Mouse (Mus musculus) layer of hippocampus, postnatal 10 days (tissue): ENCODE results near the gene Dctn2. TPM values are rescaled to one million over a fixed set of nuclear protein-coding genes. Genes with fewer than 3 reads are reported as not detected.
A peak's percentile ranks its signal among the peaks of the same experiment; 100 is the strongest.
"Not testable (repeated sequence)": the region's sequence is repeated elsewhere in the genome, so short reads cannot be mapped to it uniquely, and the experiment has no call there.

Source experiments
- DNase-seq, 2 experiments: peaks; one replicate each; pipeline ENCODE4 v3.0.0; 2021; ENCODE audit warnings: low spot score in 2 of 2
- total RNA-seq, 2 experiments: library from RNA; stranded (reverse); gene quantifications; 2 replicates each; pipeline ENCODE4 v1.2.3; 2021

Dctn2 gene
- total RNA-seq, 2 experiments from 2014 or later: 312 to 315 TPM

DNA sequence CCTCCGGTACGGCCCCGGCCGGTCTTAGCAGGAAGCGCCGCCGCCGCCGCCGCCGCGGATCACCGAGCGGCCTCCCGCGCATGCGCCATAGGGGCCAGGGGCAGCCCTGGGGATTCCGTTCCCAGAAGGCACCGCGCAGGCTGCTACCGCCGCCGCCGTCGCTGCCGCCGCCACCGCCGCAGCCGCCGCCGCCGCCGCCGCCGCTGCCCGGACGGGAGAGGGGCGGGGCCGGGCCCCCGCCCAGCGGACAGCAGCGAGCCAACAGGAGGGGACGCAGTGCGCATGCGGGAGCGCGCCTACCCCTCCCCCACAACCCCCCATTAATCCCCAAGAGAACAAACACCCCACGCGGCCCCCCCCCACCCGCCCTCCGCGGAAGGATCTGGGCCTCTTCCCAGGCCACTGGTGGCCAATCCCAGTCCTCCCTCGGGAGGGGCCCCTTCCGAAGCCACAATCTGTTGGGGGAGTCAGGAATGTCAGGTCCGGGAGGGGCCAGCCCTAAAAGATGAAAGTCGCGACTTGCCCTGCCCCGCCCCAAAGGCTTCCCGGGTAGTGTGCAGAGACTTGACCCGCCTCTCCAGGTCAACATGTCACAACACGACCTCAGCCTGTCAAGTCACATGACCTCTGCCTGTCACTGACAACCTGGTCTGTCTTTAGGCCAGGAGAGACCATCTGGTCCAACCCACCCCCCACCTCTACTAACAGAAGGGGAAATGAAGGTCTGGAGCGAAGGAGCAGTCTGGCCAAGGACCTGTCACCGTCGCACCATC, 22.8 kb downstream of the Dctn2 start, which contains the start of gene Mbd6:
Gene Mbd6 (minus strand): TSS at position 219 of the 773 bp plus-strand sequence.
- peak; percentile 85 to 89 for DNase-seq

DNA sequence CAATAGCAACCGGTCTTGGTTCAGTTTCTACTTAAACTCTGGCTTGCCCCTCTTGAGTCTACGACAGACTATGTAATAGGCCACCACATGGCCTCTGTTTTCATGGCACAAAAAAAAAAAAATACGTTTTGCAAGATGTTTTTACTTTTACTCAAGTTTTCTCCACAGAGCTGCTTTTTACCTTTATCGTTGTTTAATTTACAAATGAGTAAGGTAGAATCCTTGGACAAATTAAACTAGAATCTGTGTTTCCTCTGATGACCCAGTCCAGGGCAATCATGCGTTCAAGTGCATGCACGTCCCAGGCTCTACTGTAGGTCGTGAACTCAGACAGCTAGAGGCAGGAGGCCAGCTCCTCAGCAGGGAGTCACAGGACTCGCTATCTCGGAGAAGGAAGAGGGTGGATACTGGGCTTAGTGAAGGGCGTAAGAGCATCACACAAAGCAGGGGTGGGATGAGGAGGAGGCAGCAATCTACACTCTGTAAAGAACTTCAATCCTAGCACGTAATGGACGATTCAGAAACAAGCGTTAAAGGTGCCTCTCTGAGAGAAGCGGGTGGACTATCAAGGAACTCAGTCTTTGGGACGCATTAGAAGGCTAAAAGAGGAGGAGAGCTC, 23.5 kb downstream of the Dctn2 start:
- DNase-seq: peak in 1 of 2 experiments; percentile 47

DNA sequence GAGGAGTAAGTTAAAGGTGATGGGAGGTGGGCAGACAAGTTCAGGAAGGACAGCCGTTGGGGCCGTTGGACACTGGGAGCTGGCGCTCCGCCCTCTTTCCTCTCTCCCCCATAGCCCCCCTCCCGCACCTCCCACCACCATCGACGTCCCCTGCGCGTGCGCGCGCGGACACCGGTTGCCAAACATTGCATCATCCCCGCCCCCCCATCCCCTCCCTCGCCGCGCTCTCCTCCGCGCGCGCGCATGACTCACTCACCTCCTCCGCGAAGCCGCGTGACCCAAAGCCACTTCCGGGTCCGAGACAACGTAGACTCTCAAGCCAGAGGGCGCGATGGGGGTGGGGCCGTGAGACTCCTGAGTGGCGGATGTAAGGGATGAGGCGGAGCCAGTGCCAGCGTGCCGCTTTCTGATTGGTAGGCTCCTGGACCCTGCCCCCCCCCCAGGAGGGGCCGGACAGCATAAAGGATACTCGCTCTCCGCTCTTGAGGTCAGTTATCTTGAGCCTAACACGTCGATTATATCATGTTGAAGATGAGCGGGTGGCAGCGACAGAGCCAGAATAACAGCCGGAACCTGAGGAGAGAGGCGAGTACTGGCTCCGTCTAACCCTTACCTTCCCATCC, 24.2 kb downstream of the Dctn2 start:
- peak; percentile 99 to 100 for DNase-seq

DNA sequence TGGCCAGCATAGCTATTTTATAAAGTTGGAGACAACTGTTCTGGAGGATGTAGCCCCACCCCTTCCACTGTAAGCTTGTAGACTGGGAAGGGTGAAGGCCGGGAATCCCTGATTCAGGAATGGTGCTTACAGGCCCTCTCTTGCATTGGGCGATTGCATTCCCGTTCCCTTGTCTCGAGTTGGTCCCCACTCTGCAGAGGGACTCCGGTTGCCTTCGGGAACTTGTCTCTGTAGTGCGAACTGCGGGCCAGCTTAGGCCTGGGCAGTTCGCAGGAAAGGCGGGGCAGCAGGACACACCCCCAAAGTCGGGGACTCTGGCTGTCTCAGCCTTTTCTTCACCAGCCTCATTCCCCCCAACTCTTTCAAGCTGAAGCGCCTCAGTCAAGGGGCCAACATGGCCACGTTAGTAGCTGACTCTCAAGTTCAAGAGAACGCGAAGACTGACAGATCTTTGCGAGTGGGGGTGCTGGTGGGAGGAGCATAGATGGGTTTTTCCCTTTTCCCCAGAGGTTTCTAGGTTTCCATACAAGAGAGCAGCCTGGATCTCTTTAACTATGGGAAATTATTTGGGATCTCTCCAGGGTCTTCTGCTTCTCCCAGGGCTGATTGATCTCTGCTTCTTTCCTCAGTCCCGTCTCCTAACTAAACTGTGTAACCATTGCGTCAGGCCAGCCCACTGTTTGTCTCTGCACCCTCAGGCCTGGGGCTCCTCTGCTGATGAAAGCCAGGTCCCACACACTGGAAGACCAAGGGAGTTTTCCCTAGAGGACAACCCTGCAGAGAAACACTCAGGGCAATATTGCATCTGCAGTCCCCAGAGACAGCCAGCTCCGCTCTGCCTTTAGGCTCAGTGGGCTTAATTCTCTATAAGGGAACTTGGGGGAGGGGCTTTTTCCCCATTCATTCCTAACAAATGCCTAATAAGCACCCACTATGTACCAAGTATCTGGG, 25.0 kb downstream of the Dctn2 start:
- DNase-seq: peak; percentile 53 to 62

DNA sequence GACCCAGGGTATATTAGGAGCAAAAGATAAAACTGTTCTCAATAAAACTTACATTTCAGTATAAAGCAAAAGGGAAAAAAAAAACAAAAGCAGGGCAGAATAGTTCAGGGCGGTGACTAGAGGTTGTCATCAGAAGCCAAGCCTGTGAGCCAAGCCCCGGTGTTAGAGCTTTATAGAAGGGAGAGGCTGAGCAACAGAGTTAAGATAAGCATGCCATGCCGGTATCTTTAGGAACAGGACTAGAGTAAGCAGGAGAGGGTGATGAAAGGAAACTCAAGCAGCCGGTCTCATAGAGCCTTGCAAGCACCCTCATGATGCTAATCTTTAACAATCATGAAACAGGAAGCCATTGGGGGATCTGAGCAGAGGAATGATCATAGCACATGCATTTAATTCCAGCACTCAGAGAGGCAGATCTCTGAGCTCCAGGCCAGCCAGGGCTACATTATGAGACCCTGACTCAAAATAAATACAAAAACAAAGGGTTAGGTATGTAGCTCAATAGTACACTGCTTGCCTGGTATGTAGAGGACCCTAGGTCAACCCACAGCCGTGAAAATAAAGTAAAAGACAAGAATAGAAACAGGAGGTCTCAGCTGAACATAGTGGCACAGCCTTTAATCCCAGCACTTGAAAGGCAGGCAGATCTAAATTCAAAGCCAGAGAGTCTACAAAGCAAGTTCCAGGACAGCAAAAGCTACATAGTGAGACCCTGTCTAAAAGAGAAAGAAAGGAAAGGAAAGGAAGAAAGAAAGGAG, 25.9 kb downstream of the Dctn2 start:
- no peak for DNase-seq

DNA sequence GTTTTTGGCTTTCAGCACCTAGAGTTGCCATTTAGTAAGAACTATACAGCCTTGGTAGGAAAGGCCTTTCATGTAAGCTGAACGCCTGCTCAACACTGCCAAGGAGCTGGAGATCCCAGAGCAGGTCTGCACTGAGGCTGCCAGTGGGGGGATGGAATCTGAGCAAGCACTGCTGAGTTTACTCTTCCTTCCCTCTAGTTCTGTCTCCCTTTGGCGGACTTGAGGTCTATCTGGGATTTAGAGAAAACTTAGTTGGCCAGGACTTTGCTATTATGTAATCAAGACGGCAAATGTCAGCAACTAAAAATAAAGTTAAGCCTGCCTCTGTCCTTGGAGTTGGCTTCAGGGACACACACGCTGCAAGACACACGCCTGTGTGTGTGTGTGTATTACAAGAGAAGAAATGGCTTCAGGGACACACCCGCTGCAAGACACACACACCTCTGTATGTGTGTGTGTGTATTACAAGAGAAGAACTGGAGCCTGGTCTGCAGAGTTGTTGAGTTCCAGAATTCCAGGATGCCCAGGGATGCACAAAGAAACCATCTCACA, 26.9 kb downstream of the Dctn2 start:
- DNase-seq: no peak

DNA sequence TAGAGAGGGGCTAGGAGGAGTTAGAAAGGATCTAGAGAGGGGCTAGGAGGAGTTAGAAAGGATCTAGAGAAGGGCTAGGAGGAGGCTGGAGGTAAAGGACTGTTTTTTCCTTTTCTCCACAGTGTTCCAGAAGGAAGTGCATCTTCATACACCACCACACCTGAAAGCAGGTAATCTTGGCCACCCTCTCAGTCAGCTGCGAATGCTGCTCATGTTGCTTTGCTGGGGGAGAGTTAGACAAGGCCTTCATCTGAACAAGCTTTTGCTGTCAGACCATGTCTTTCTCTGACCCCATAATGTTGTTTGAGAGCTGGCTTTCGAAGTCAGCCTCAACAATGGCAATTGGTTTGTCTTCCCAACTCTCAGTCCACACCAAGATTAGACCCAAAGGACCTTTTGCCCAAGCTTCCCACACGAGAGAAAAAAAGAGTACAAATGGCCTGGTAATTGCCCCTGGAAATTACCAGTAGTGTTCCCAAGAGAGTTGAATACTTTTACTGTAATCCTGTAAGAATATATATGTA, 27.5 kb downstream of the Dctn2 start:
- DNase-seq: no peak

DNA sequence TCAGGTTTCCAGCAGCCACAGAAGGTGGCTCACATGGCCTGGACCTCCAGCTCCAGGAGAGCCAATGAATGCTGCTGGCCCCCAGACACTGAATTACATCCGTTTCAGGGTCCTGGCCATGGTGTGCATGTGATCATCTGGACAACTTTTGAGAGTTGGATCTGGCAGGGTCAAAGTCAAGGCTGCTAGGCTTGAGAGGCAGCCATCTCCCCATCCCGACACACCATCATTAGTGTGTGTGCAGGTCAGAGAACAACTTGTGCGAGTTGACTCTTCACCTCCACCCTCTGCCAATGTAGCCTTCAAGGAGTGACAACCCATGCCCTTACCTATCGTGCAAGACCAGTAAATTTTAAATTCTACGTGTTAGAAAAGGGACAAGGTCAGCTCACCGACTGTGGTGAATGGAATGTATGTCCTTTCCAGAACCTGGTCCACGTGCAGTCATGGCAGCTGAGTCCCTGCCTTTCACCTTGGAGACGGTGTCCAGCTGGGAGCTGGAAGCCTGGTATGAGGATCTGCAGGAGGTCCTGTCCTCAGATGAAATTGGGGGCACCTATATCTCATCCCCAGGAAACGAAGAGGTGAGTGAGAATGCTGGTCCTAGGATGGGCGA, 28.8 kb downstream of the Dctn2 start:
- no peak for DNase-seq

DNA sequence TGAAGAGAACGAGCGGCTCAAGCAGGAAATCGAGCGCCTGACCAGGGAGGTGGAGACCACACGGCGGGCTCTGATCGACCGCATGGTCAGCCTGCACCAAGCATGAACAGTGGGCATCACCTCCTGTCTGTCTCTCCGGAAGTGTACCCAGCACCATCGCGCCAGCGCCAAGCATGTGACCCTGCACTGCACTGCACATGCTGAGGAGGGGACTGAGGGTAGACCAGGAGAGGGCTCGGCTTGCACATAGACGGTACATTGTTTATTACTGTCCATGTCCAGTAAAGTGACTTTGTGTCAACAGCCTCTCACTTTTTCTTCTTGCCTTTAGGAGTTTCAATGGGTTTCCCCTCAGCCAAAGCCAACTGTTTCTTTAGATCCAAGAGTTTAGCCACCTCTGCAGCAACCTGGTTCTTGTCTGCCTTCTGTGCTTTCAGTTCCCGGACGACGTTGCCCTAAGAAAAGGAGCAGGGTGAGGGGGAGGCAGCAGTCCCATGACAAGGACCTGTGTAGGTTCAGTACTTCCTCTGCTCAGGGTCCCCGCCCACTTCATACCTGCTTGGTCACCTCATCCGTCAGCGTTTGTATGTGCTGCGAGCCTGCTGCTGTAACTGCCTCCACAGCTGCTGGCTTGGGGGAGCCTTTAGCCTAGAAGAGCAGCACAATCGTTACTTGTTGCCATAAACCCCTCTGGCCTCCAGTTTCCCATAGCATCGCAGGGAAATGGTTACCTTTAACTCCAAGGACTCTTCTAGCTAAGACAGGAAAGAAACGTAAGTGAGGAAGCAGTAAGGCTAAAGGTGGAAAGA, 30.0 kb downstream of the Dctn2 start:
- no peak for DNase-seq

DNA sequence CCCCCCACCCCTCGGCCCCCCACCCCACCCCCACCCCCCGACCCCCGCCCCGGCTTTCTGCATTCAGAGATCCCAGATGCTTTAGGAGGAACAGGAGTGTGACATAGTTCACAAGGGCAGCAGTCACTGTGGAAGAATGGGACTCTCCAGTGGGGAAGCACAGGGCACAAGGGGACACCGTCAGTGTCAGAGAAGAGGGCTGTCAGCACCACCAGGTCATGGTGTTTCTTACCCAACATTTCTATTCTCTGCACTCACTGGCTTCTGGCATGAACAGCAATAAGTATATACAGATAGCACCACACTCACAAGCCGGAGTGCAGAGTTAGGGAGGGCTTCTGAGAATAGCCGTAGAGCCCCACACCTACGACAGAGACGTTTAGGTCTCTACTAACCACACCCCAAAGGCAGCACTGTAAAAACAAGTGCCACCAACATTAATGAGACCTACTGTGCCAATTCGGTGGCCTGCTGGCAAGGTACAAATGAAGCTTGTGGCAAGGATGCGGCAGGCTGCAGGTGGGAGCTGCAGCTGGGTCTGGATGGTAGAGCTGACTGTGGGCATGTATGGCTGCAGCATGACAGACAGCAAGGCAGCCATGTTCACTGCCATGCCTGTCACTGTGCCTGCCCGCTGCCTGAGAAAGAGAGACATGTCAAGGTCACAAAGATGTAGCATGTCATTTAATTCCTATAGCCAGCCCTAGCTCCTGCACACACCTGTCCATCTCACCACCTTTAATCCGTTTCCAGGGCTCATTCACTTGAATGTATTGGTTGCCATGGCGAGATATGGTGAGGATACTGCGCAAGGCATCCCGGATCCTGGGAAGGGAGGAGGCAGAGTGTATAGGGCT, 31.1 kb downstream of the Dctn2 start:
- no peak for DNase-seq

DNA sequence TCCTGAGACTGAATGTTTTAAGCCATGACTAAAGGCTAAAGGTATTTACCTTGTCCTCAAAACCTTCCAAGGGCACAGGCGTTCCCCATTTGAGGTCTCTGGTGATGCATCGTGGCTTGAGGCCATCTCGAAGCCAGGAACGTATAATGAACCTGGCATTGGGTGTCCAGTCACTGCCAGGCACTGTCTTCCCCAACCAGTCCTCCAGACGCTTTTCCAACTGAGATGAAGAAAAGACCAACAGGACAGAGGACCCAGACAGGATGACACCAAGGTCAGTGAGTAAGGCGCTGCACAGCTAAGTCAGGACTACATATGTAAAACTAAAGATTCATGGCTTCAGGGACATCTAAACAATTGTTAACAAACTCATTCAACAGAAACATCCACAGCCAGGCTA, 34.2 kb downstream of the Dctn2 start:
- no peak for DNase-seq

DNA sequence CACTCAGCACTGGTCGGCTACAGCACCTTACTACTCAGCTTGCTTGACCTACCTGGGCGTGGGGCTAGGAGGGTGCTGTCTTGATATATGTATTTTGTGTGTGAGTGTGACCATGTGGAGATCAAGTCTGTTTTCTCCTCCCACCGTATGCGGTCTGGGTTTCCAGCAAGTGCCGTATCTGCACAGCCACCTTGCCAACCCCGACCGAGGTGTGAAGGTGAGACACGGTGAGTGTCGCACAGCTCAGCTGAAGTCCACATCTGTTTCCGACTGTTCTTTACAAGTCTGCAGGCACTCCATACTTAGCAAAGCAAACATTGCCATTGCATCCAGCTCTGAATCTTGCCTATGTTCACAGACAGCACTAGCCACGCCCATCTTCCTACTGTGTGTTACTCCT, 37.0 kb downstream of the Dctn2 start:
- DNase-seq: no peak

DNA sequence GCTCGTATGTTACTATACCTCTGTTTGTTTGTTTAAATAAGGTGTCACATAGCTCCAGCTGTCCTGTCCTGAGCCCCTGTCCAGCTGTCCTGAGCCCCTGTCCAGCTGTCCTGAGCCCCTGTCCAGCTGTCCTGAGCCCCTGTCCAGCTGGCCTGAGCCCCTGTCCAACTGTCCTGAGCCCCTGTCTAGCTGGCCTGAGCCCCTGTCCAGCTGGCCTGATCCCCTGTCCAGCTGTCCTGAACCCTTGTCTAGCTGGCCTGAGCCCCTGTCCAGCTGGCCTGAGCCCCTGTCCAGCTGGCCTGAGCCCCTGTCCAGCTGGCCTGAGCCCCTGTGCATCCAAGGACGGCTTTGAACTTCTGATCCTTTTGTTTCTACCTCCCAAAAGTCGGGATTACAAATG, 43.0 kb downstream of the Dctn2 start:
- not testable (repeated sequence) for DNase-seq

DNA sequence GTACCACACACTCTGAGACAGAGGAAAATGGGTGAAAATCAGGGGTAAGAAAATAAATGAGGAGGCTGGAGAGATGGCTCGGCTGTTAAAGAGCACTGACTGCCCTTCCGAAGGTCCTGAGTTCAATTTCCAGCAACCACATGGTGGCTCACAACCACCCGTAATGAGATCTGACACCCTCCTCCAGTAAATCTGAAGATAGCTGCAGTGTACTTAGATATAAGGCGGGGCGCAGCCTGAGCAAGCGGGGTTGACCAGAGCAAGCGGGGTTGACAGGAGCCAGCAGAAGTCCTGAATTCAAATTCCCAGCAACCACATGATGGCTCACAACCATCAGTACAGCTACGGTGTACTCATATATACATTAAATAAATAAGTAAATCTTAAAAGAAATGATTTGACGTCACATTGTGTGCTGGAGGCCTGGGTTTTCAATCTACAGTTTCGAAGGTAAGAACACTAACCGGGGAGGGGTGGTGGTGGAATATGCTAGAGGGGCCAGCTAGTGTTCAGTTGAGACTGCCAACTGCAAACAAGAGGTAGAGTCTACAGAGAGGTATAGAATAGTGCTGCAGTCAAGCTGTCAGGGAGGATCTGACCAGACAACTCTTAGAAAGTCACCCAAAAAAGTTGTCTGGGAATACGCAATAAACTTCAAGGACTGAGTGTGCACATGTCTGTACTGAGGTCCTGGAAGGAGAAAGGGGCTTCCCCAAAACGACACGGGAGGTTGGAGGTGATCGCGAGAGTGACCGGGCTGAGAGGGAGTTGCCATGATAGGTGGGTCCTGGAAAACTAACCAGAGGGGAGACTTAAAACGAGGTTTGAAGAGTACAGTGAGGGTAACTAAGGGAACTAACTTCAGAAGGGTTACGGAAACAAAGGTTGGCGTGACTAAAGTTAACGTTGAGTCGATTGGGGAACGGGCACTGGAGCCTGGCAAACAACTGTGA, 44.6 kb downstream of the Dctn2 start:
- DNase-seq: no peak

DNA sequence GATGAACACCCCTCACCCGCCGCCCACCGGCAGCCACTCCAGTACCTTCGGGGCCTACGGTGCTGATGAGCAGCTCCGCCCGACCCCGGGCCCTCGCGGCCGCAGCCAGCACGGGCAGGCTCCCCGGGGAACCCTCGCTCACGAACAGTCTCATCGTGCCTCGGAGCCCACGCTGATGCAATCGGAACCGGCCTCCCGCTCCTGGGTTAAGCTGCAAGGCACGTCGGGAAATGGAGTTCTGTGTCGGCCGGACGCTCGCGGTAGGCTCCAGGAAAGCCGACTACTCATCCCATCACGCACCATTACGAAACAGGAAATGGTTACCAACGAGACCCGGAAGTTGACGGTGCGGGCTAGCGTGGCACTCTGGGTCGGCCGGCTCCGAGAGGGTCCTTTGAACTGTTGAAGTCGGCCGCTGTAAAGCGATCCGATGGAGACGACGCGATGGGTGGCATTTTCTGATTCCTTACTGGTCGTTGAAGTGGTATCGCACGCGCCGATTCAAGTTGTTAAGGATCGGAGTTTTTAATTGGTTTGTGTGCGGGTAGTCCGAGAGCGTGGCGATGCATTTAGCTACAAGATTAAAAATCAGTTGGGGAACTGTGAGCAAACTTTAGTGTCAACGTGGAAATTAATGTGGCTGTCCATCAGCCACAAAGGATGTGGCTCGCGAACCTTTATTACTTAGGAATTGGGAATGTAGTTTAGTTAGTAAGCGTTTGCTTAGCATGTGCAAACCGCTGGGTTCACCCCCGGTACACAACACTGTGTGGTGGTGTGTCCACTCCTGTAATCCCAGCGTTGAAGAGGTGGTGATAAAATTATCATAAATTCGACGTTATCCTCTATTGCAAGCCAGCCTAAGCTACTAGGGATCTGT, 45.5 kb downstream of the Dctn2 start, which contains the start of gene Mars:
Gene Mars (minus strand): TSS at position 311 of the 880 bp plus-strand sequence.
- DNase-seq: peak; percentile 87 to 91

DNA sequence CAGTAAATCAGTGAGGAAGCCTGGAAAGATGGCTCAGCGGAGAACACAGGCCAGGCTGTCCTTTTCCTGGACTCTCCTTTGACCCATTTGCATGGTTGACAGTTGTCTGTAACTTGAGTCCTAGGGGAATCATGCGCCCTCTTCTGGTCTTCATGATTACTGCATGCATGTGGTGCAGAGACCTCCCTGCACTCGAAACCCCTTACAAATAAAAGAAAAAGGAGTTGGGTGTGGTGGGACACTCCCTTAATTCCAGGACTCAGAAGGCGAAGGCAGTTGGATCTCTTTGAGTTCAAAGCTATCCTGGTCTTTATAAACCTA, 46.1 kb downstream of the Dctn2 start:
- peak; percentile 85 to 87 for DNase-seq
